Mouse (Mus musculus) kidney, postnatal 10 days (tissue): Measurements from ENCODE around the gene Fbxo42.

Experiments
- DNase-seq: peaks from one replicate; pipeline ENCODE4 v3.0.0; 2021; ENCODE audit warnings: mixed read lengths

Fbxo42 gene

GRCm38 (mm10) chr4:141222752-141223151 lies 75.0 kb downstream of the Fbxo42 start:
- no peak for DNase-seq

GRCm38 (mm10) chr4:141228687-141229086 lies 81.0 kb downstream of the Fbxo42 start:
- no peak for DNase-seq

GRCm38 (mm10) chr4:141233196-141233595 lies 85.5 kb downstream of the Fbxo42 start:
- no peak for DNase-seq

GRCm38 (mm10) chr4:141235537-141236111 lies 87.9 kb downstream of the Fbxo42 start:
- DNase-seq: no peak

GRCm38 (mm10) chr4:141236856-141237255 lies 89.1 kb downstream of the Fbxo42 start:
- no peak for DNase-seq

GRCm38 (mm10) chr4:141238492-141239387 lies 91.0 kb downstream of the Fbxo42 start:
- DNase-seq: no peak

GRCm38 (mm10) chr4:141239388-141240125 lies 91.8 kb downstream of the Fbxo42 start, which contains the start of gene Arhgef19:
Gene Arhgef19, plus strand, starts transcription at chr4:141239499.
- DNase-seq: peak; percentile 95

- peak; percentile 73 for DNase-seq
Measured at GRCm38 (mm10) chr4:141240617-141241016, 92.9 kb downstream of the Fbxo42 start.

GRCm38 (mm10) chr4:141241861-141242260 lies 94.1 kb downstream of the Fbxo42 start:
- DNase-seq: no peak

- peak; percentile 67 for DNase-seq
Measured at GRCm38 (mm10) chr4:141242651-141243241, 95.0 kb downstream of the Fbxo42 start.

- no peak for DNase-seq
Measured at GRCm38 (mm10) chr4:141243636-141244035, 95.9 kb downstream of the Fbxo42 start.

- no peak for DNase-seq
Measured at GRCm38 (mm10) chr4:141244401-141244800, 96.7 kb downstream of the Fbxo42 start.

GRCm38 (mm10) chr4:141244931-141245425 lies 97.3 kb downstream of the Fbxo42 start:
- DNase-seq: peak; percentile 79

- no peak for DNase-seq
Measured at GRCm38 (mm10) chr4:141246089-141246997, 98.6 kb downstream of the Fbxo42 start.

- no peak for DNase-seq
Measured at GRCm38 (mm10) chr4:141246998-141247350, 99.3 kb downstream of the Fbxo42 start.

GRCm38 (mm10) chr4:141247776-141248613 lies 100.3 kb downstream of the Fbxo42 start:
- peak; percentile 64 for DNase-seq

- DNase-seq: no peak
Measured at GRCm38 (mm10) chr4:141248614-141248978, 100.9 kb downstream of the Fbxo42 start.

GRCm38 (mm10) chr4:141249383-141249782 lies 101.7 kb downstream of the Fbxo42 start:
- DNase-seq: no peak

GRCm38 (mm10) chr4:141251071-141251470 lies 103.4 kb downstream of the Fbxo42 start:
- DNase-seq: no peak

- DNase-seq: no peak
Measured at GRCm38 (mm10) chr4:141252641-141253040, 104.9 kb downstream of the Fbxo42 start.
